Mouse (Mus musculus) gastrocnemius, postnatal 14 days (tissue): ENCODE results near the gene Ccdc148. TPM values are rescaled to one million over a fixed set of nuclear protein-coding genes. Genes with fewer than 3 reads are reported as not detected.

Experiments
- DNase-seq: peaks from one replicate; pipeline ENCODE4 v3.0.0; 2021; ENCODE audit warnings: mixed read lengths
- intact Hi-C: fragments of 180-260 bp; cut with DNase I; formaldehyde crosslinking; loops from one replicate; pipeline ENCODE4 v1.15.1; 2025; ENCODE audit warnings: low total_unique reads
- total RNA-seq, 2 experiments: library from RNA; stranded (reverse); gene quantifications; 2 replicates each; pipeline ENCODE4 v1.2.3; 2021

Gene Ccdc148
- total RNA-seq, 2 experiments from 2014 or later, result 0.08 to 0.20 TPM

GRCm38 (mm10) chr2:58956770-58957300 is 203.6 kb downstream of the Ccdc148 start:
- intact Hi-C loops, result no loop called here
- no peak for DNase-seq

- intact Hi-C loops, result no loop called here
- DNase-seq, result no peak
Observed at GRCm38 (mm10) chr2:58956351-58956750, 204.1 kb downstream of the Ccdc148 start.

- intact Hi-C loops, result no loop called here
- no peak for DNase-seq
Observed at GRCm38 (mm10) chr2:58952101-58952500, 208.4 kb downstream of the Ccdc148 start.

GRCm38 (mm10) chr2:58948796-58949195 is 211.7 kb downstream of the Ccdc148 start:
- no peak for DNase-seq
- intact Hi-C loops, result no loop called here

- intact Hi-C loops, result no loop called here
- DNase-seq, result no peak
Observed at GRCm38 (mm10) chr2:58941361-58941760, 219.1 kb downstream of the Ccdc148 start.

GRCm38 (mm10) chr2:58925551-58925950 is 234.9 kb downstream of the Ccdc148 start:
- DNase-seq, result no peak
- intact Hi-C loops, result no loop called here

GRCm38 (mm10) chr2:58918351-58918750 is 242.1 kb downstream of the Ccdc148 start:
- no peak for DNase-seq
- intact Hi-C loops, result no loop called here

- intact Hi-C loops, result no loop called here
Observed at GRCm38 (mm10) chr2:58912339-58912738, 248.1 kb downstream of the Ccdc148 start.

GRCm38 (mm10) chr2:58906814-58907516 is 253.5 kb downstream of the Ccdc148 start:
- no peak for DNase-seq
- intact Hi-C loops, result no loop called here

More at GRCm38 (mm10) chr2:58912339-58912738, 248.1 kb downstream of the Ccdc148 start:
- DNase-seq, result no peak

GRCm38 (mm10) chr2:58905057-58905456 is 255.4 kb downstream of the Ccdc148 start:
- intact Hi-C loops, result no loop called here
- DNase-seq, result no peak

GRCm38 (mm10) chr2:58879876-58880275 is 280.6 kb downstream of the Ccdc148 start:
- intact Hi-C loops, result no loop called here
- no peak for DNase-seq

GRCm38 (mm10) chr2:58859134-58859533 is 301.3 kb downstream of the Ccdc148 start, which contains the start of gene Gm11099:
Gm11099 (plus strand) TSS chr2:58859434.
- DNase-seq, result no peak
- intact Hi-C loops, result no loop called here

- intact Hi-C loops, result no loop called here
- DNase-seq, result no peak
Observed at GRCm38 (mm10) chr2:58844499-58844898, 316.0 kb downstream of the Ccdc148 start.

- DNase-seq, result no peak
- intact Hi-C loops, result no loop called here
Observed at GRCm38 (mm10) chr2:58842443-58842842, 318.0 kb downstream of the Ccdc148 start.

- no peak for DNase-seq
- intact Hi-C loops, result no loop called here
Observed at GRCm38 (mm10) chr2:58841021-58841420, 319.5 kb downstream of the Ccdc148 start.

GRCm38 (mm10) chr2:58832253-58832980 is 328.1 kb downstream of the Ccdc148 start:
- DNase-seq, result no peak
- intact Hi-C loops, result no loop called here

- intact Hi-C loops, result no loop called here
- no peak for DNase-seq
Observed at GRCm38 (mm10) chr2:58829981-58830742, 330.3 kb downstream of the Ccdc148 start.

- intact Hi-C loops, result no loop called here
- no peak for DNase-seq
Observed at GRCm38 (mm10) chr2:58828910-58829600, 331.4 kb downstream of the Ccdc148 start.

GRCm38 (mm10) chr2:58812941-58813340 is 347.5 kb downstream of the Ccdc148 start:
- no peak for DNase-seq
- intact Hi-C loops, result no loop called here
